Mouse (Mus musculus) erythroblast, adult 5-6 weeks (primary cell): Measurements from ENCODE around the gene Rpl3. TPM values are rescaled to one million over a fixed set of nuclear protein-coding genes. Genes with fewer than 3 reads are reported as not detected.

Experiments used
- ATAC-seq: replicated peaks from 2 replicates; pipeline ENCODE4 v1.8.0; 2016; ENCODE audit warnings: moderate number of reproducible peaks, mild to moderate bottlenecking, moderate TSS enrichment, inconsistent platforms; ENCODE audit not compliant: poor library complexity, low FRiP score, severe bottlenecking
- total RNA-seq, 2 experiments: library from RNA; stranded (forward) in 1 of 2; stranded (reverse) in 1 of 2; fragments of 150-400 nt in 1 of 2; fragments of 200-764, 138-1000 nt in 1 of 2; gene quantifications; 2 replicates each; pipeline versions ENCODE4 v1.2.3 to v1.2.4; 2015 to 2017; ENCODE audit warnings: low replicate concordance in 2 of 2

Gene Rpl3
- total RNA-seq, 2 experiments from 2014 or later = 449 to 532 TPM

- no peak for ATAC-seq
These were observed 41.6 kb downstream of the Rpl3 start for GRCm38 (mm10) chr15:80050093-80050492.

- ATAC-seq = no peak
These were observed 43.7 kb downstream of the Rpl3 start for GRCm38 (mm10) chr15:80047973-80048372.

- ATAC-seq = no peak
These were observed 44.4 kb downstream of the Rpl3 start for GRCm38 (mm10) chr15:80047242-80047641.

- ATAC-seq = no peak
These were observed 45.9 kb downstream of the Rpl3 start for GRCm38 (mm10) chr15:80045749-80046148.

GRCm38 (mm10) chr15:80044249-80044648 is 47.4 kb downstream of the Rpl3 start:
- ATAC-seq = no peak

GRCm38 (mm10) chr15:80042152-80042551 is 49.5 kb downstream of the Rpl3 start:
- 0 out of 2 replicates have a peak, but pooled peaks have one; percentile 34 for ATAC-seq

- ATAC-seq = no peak
These were observed 53.6 kb downstream of the Rpl3 start for GRCm38 (mm10) chr15:80038110-80038391.

- no peak for ATAC-seq
These were observed 54.2 kb downstream of the Rpl3 start for GRCm38 (mm10) chr15:80037255-80038109.

- no peak for ATAC-seq
These were observed 56.3 kb downstream of the Rpl3 start for GRCm38 (mm10) chr15:80035341-80035885.

GRCm38 (mm10) chr15:80034913-80035312 is 56.8 kb downstream of the Rpl3 start:
- no peak for ATAC-seq

GRCm38 (mm10) chr15:80034366-80034765 is 57.3 kb downstream of the Rpl3 start:
- no peak for ATAC-seq

GRCm38 (mm10) chr15:80031133-80031532 is 60.5 kb downstream of the Rpl3 start:
- ATAC-seq = no peak

GRCm38 (mm10) chr15:80030399-80030798 is 61.3 kb downstream of the Rpl3 start:
- ATAC-seq = no peak

- no peak for ATAC-seq
These were observed 62.8 kb downstream of the Rpl3 start for GRCm38 (mm10) chr15:80028862-80029261.

Other genes starting within 250 kb of the Rpl3 start
- gene Apobec3, start 200.2 kb downstream of the Rpl3 start, total RNA-seq (2015; ENCODE audit: low replicate concordance) = 79.8 and 80.1 TPM in 2 replicates
- 73.5 and 75.2 TPM in 2 replicates for gene Apobec3, start 200.2 kb downstream of the Rpl3 start, total RNA-seq (2017; ENCODE audit: low replicate concordance)
- 2.1 and 6.9 TPM in 2 replicates for gene Cbx7, start 120.7 kb downstream of the Rpl3 start, total RNA-seq (2015; ENCODE audit: low replicate concordance)
- gene Cbx7, start 120.7 kb downstream of the Rpl3 start, total RNA-seq (2017; ENCODE audit: low replicate concordance) = 4.5 and 6.4 TPM in 2 replicates
- not detected in 2 replicates for gene Pdgfb, start 76.9 kb downstream of the Rpl3 start, total RNA-seq (2015; ENCODE audit: low replicate concordance)
- gene Pdgfb, start 76.9 kb downstream of the Rpl3 start, total RNA-seq (2017; ENCODE audit: low replicate concordance) = 0.42 and 0.94 TPM in 2 replicates
- 5.8 and 8.6 TPM in 2 replicates for gene Syngr1, start 534 bp downstream of the Rpl3 start, total RNA-seq (2015; ENCODE audit: low replicate concordance)
- gene Syngr1, start 534 bp downstream of the Rpl3 start, total RNA-seq (2017; ENCODE audit: low replicate concordance) = 6.0 and 7.1 TPM in 2 replicates
- gene Tab1, start 41.3 kb upstream of the Rpl3 start, total RNA-seq (2015; ENCODE audit: low replicate concordance) = 0.58 and 10.9 TPM in 2 replicates
- gene Tab1, start 41.3 kb upstream of the Rpl3 start, total RNA-seq (2017; ENCODE audit: low replicate concordance) = 6.5 and 13.5 TPM in 2 replicates
- gene Mgat3, start 81.9 kb upstream of the Rpl3 start, total RNA-seq (2015; ENCODE audit: low replicate concordance) = not detected in 2 replicates
- not detected in 2 replicates for gene Mgat3, start 81.9 kb upstream of the Rpl3 start, total RNA-seq (2017; ENCODE audit: low replicate concordance)
- 6.5 and 7.7 TPM in 2 replicates for gene Mief1, start 142.2 kb upstream of the Rpl3 start, total RNA-seq (2015; ENCODE audit: low replicate concordance)
- 17.8 and 18.8 TPM in 2 replicates for gene Mief1, start 142.2 kb upstream of the Rpl3 start, total RNA-seq (2017; ENCODE audit: low replicate concordance)
- not detected in 2 replicates for gene AC140267.1, start 144.0 kb upstream of the Rpl3 start, total RNA-seq (2015; ENCODE audit: low replicate concordance)
- not detected in 2 replicates for gene AC140267.1, start 144.0 kb upstream of the Rpl3 start, total RNA-seq (2017; ENCODE audit: low replicate concordance)
- 86.3 and 108 TPM in 2 replicates for gene Atf4, start 163.3 kb upstream of the Rpl3 start, total RNA-seq (2015; ENCODE audit: low replicate concordance)
- 148 and 150 TPM in 2 replicates for gene Atf4, start 163.3 kb upstream of the Rpl3 start, total RNA-seq (2017; ENCODE audit: low replicate concordance)
- gene Rps19bp1, start 172.4 kb upstream of the Rpl3 start, total RNA-seq (2015; ENCODE audit: low replicate concordance) = 15.4 and 16.5 TPM in 2 replicates
- gene Rps19bp1, start 172.4 kb upstream of the Rpl3 start, total RNA-seq (2017; ENCODE audit: low replicate concordance) = 5.0 and 10.1 TPM in 2 replicates
- gene Cacna1i, start 195.4 kb upstream of the Rpl3 start, total RNA-seq (2015; ENCODE audit: low replicate concordance) = not detected in 2 replicates
- not detected in 2 replicates for gene Cacna1i, start 195.4 kb upstream of the Rpl3 start, total RNA-seq (2017; ENCODE audit: low replicate concordance)